Mouse (Mus musculus) spleen, adult 18-20 months (tissue): ENCODE data around the gene Fam71f1.
A peak's percentile ranks its signal among the peaks of the same experiment; 100 is the strongest.
"Not testable (repeated sequence)": the region's sequence is repeated elsewhere in the genome, so short reads cannot be mapped to it uniquely, and the experiment has no call there.

Experiments
- DNase-seq, 2 experiments: peaks; one replicate each; pipeline ENCODE4 v3.0.0; 2022; ENCODE audit warnings: mixed read lengths in 2 of 2

Fam71f1 gene

DNA sequence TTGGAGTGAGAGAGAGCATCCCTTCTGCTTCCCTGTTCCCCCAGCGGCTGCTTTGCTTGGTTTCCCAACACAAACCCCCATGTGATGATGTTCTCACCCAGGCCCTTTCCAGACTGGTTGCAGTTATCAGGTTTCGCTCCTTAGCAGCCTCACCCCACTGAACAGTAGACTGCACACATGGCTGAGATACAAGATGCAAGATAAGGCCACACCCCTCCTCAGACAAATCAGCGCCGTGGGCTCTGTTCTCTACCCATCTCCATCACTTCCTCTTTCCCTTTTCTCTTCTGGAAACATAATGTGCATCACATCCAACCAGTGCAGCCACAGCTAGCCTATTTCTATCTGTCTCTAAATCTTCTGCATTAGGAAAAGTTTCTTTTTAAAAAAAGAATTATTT is 10.6 kb downstream of the Fam71f1 start:
- DNase-seq = no peak

GRCm38 (mm10) chr6:29346512-29346911 is 27.6 kb downstream of the Fam71f1 start:
- not testable (repeated sequence) for DNase-seq

GRCm38 (mm10) chr6:29347189-29347588 is 28.2 kb downstream of the Fam71f1 start:
- DNase-seq = no peak

DNA sequence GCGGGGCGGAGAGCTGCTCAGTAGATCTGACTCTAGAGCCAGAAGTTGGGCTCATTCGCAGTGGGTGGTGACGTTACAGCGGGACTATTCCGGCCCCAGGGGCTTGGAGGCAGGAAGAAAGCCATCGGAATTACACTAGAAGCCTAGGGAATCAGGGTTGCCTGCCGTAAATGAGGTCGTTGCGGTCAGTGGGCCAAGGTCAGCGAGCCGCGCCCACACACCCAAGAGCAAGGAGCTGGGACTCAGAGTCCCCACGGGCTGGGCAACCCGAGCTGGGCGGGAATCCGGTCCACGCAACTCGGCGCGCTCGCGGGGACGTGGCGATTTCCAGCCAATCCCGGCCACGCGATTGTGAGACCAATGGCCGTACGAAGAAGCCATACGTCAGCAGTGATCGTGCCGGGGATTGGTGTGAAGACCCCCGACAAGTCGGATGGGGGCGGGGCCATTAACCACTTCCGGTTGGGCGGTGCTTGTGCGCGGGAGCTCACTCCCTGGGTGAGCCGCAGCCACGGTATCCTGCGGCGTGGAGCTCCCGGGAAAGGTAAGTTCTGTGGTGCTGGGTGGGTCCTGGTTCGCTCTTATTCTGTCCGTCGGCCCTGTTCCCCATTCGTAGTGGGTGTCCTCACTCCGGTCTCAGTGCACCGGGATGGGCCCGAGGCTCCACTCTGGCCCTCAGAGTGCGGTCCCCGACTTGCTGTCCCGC is 28.9 kb downstream of the Fam71f1 start, which contains the start of gene Calu:
TSS of gene Calu (plus strand) at position 405 of the 706 bp plus-strand sequence.
- peak; percentile 97 to 100 for DNase-seq

GRCm38 (mm10) chr6:29348371-29348724 is 29.4 kb downstream of the Fam71f1 start:
- DNase-seq = no peak

DNA sequence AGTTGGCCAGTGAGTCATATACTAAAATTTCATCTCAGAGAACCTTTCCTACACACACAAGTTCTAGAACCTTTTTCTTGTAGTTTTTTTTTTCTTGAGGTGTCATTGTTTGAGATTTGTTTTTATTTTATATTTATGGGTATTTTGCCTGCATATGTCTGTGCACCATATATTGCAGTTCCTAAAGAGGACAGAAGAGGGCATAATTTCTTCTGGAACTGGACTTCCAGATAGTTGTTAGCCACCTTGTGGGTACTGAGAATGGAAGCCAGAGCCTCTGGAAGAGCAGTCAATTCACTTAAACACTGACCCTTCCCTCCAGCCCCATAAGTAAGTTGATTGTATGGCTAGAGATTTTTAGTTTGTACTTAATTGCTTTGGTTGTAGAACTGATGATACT is 32.7 kb downstream of the Fam71f1 start:
- DNase-seq = no peak

- no peak for DNase-seq
These were observed 33.9 kb downstream of the Fam71f1 start for GRCm38 (mm10) chr6:29352816-29353215.

DNA sequence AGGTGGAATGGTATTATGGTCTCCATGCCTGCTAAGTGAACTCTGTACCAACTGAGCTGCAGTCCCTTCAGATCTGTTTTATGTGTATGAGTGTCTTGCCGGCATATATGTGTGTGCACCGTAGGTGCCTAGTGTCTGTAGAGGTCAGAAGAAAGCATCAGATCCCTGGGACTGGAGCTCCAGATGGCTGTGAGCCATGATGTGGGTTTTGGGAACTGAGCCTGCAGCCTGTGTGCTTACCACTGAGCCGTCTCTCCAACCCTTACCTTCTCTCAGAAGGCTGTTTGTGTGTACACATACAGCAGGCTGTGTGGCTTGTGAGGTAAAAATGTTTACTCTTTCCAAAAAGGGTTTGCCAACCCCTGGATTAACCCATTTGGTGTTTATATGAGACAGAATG is 40.4 kb downstream of the Fam71f1 start:
- DNase-seq = no peak

DNA sequence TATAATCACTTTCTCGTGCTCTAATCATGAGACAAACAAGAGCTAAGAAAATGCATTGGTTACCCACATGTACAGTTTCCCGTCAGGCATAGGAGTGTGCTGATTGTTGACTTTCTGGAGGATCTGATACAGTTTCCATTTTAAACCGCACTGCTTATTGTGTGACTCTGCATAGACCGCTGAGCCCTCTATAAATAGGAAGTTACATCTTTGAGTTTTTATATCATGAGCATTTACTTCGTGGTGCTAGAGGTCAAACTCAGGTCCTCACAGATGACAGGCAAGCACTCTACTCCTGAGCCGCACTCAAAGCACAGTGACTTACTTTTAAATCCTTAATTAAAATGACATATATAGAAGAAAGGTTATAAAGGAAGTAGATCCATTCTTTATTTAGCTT is 41.3 kb downstream of the Fam71f1 start:
- no peak for DNase-seq

DNA sequence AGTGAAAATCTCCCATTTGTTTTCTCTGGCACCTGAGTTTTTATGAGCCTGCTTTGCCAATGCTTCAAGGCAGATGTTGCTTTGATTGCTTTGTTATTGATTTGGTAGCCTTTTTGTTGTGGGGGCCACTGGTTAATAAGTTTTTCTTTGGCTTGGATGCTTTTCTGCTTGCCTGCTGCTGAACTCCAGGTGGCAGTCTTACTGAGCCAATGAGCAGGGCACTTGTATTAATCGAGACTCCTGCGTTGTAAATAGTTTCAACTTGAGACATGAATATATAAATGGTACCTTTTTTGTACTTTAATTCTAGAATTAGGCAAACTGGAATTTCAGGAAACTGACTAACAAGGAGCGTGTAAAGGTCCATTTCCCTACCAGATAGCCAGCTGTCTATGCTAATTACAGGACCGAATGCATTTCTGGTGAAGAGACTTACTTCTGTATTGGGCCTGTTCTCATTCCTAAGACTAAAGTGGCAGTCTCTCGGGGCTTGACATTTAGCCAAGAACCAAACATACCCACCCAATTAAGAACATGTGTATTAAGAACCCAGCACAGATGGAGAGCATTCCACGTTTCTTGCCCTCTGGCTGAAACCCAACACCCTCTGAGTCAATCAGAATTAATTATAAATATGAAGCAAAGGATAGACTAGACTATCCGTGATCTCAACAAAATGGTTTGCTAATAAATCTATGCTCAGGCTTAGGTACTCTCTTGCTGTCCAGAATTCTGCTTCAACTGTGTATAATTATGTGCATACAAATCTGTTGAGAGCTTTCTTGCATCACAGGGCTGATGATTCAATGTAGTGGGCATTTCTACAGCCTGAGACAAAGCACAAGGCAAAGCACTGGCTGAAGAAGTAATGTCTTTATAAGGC is 43.5 kb downstream of the Fam71f1 start:
- no peak for DNase-seq

DNA sequence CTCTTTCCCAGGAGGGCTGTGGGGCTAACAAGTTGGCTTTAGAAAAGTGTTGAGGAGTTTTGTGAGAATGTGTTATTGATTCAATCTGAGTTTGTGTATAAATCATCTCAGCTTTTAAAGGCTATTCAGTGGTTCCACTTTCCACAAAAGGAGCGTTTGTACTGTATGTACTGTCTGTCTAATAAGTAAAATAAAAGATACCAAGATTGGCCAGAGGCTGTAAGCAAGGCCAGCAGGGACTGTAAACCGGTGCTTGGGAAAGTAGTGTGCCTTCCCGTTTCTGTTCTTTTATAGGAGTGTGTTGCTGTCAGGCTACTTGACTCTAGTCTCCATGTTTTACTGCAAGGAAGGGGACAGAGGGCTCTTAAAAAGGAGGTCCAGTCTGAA is 44.2 kb downstream of the Fam71f1 start:
- no peak for DNase-seq

- DNase-seq = no peak
These were observed 46.3 kb downstream of the Fam71f1 start for GRCm38 (mm10) chr6:29365277-29365676.

GRCm38 (mm10) chr6:29377386-29377785 is 58.4 kb downstream of the Fam71f1 start:
- no peak for DNase-seq

GRCm38 (mm10) chr6:29378678-29379077 is 59.7 kb downstream of the Fam71f1 start:
- no peak for DNase-seq

- no peak for DNase-seq
These were observed 61.0 kb downstream of the Fam71f1 start for GRCm38 (mm10) chr6:29379954-29380353.

GRCm38 (mm10) chr6:29382442-29382841 is 63.5 kb downstream of the Fam71f1 start:
- DNase-seq = no peak
